Mouse (Mus musculus) splenic B cell, adult 2 months (primary cell): Measurements from ENCODE around the gene Med29.
"Not testable (repeated sequence)": the region's sequence is repeated elsewhere in the genome, so short reads cannot be mapped to it uniquely, and the experiment has no call there.

ENCODE experiments used
- DNase-seq: peaks from one replicate; pipeline ENCODE4 v3.0.0-alpha.2; 2011; ENCODE audit warnings: low read depth, low spot score
- H3K27me3 ChIP-seq: 2 replicates; pipeline ENCODE4 v1.6.1; 2012; ENCODE audit warnings: mild to moderate bottlenecking, low read length, moderate library complexity, mixed read lengths; ENCODE audit not compliant: control insufficient read depth, poor library complexity, insufficient read depth, severe bottlenecking
- H3K36me3 ChIP-seq: 2 replicates; pipeline ENCODE4 v1.6.1; 2012; ENCODE audit warnings: mild to moderate bottlenecking, low read length, moderate library complexity, mixed read lengths; ENCODE audit not compliant: control insufficient read depth, poor library complexity, insufficient read depth, severe bottlenecking

Med29 gene

DNA sequence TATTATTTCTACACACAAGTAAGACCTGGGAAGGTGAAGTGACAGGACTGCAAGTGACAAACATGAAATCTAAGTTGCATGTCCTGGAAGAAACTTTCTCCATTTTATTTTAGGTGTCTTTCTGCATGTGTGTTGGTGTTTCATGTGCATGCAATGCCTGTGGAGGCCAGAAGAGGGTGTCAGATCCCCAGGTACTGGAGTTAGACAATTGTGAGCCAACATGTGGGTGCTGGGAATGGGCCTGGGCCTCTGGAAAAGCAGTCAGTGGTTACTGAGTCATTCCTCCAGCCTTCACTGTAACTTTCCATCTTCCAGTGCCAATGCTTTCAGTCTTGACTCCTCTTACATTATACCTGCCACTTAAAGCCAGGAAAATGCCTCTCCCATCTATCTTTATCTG is 24.9 kb upstream of the Med29 start:
- H3K27me3 ChIP-seq, result no peaks in the 10 kb centered on the region
- H3K36me3 ChIP-seq, result peaks cover 13% of the 10 kb centered on the region
- DNase-seq, result no peak

DNA sequence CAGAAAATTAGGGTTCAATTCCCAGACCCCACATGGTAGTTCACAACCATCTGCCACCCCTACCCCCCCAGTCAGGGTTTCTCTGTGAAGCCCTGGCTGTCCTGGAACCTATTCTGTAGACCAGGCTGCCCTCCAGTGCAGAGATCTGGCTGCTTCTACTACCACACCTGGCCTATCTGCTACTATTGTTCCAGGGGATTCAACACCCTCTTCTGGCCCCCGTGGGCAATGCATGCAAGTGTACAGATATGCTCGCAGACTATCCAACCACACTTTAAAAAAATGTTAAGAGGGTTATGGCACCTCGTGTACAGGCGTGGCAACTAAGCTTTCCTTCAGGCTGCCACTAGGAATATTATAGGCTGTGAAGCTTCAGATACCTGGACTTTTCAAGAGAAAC is 20.3 kb upstream of the Med29 start:
- Histone ChIP-seq H3K27me3 (no peaks in the 10 kb centered on the region), H3K36me3 (peaks cover 3% of the 10 kb centered on the region)
- peak; percentile 56 for DNase-seq

DNA sequence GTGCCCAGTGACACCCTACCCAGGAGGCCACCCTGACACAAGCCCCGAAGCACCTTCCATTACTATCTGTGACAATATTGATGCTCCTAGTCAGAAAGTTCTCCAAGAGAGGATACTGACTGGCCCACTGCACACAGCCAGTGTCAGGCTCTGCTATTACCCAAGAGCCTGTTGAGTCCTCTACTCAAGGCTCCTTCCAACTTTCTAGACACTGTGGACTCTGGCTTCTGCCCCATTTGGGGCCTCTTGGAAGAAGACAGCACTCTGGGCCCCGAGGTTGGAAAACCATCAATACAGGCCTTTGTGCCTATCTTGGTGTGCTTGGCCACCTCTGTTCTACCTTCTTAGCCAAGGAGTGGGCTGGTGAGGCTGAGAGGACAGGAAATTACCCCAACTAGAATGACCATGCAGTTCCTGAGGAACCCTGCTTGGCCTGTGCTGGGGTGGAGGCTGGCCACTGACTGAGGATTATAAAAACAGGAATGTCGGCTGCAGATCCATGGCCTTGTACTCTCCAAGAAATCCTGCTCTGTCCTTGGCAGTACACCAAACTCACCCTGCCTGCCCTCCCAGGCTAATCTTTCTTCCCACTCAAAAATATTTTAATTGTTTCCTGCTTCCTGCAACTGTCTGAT is 18.4 kb upstream of the Med29 start:
- DNase-seq, result no peak
- H3K27me3 ChIP-seq, result no peaks in the 10 kb centered on the region
- peaks cover 7% of the 10 kb centered on the region for H3K36me3 ChIP-seq

DNA sequence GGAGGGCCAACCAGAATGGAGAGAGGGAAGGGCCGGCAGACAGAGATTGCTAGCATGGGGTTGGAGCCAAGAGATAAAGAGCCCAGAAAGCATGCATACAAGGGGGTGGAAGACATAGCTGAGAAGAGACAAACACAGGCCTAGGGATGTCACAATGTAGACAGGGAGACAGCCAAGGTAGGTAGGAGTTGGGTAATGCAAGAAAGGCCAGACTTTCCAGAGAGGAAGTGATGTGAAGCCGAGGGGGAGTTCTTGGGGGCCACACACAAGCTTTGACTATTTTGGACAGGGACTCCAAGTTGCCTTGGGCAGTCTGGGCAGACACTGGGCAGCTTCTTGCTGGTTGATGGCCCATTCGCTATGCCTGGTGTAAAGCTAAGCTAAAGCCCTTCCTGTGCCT is 9.4 kb upstream of the Med29 start:
- Histone ChIP-seq H3K36me3 (peaks cover 10% of the 10 kb centered on the region), H3K27me3 (no peaks in the 10 kb centered on the region)
- DNase-seq, result no peak

DNA sequence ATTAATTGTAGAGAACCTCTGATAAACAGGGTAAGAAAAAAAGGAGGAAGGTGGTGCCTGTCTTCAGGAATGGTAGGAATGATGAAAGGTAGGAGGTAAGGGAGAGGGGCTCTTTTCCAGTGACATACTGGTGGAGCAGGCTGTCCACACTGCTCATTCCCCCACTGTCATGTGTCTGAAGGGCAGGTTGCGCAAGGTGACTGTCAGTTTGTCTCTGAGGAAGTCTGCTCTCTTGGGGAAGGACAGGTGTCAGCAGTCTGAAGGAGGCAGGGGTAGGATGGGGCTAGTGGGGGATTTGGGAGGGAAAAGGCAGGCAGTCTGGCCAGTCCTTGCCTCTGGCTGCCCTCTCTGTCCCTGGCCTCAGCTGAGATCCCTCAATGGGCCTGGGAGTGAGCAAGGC is 8.5 kb upstream of the Med29 start:
- H3K27me3 ChIP-seq, result no peaks in the 10 kb centered on the region
- peaks cover 16% of the 10 kb centered on the region for H3K36me3 ChIP-seq
- DNase-seq, result no peak

DNA sequence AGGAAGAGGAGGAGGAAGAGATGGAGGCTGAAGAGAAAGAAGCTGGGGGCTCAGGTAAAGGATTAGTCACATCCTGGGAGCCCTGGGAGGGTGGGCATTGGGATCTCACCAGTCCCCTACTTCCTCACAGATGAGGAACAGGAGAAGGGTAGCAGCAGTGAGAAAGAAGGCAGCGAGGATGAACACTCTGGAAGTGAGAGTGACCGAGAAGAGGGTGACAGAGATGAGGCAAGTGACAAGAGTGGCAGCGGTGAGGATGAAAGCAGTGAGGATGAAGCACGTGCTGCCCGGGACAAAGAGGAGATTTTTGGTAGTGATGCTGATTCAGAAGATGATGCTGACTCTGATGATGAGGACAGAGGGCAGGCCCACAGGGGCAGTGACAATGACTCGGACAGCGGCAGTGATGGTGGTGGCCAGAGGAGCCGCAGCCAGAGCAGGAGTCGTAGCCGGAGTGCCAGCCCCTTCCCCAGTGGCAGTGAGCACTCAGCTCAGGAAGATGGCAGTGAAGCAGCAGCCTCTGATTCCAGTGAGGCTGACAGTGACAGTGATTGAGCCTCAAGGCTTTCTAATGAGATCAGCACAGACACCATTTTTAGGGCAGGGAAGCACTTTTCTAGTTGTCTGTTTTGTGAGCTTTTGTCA is 6.3 kb upstream of the Med29 start:
- no peak for DNase-seq
- Histone ChIP-seq H3K27me3 (no peaks in the 10 kb centered on the region), H3K36me3 (peaks cover 20% of the 10 kb centered on the region)

DNA sequence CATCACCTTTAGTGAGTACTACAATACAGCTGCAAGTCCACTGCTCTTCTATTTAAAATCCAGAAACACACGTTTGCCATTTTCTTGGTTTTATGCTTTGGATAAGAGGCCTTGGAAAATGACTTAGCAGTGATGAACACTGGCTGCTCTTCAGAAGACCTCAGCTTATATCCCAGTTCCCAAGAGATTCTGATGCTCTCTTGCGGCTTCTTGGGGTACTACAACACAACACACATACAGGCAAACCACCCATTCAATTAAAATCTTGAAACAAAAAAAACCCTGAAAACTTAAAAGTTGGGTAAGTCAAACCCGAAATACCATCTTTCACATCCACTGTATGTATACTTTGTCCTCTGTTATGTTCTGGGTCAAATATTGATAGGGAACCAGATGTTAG is 5.5 kb upstream of the Med29 start:
- DNase-seq, result peak; percentile 66
- Histone ChIP-seq H3K36me3 (peaks cover 18% of the 10 kb centered on the region), H3K27me3 (no peaks in the 10 kb centered on the region)

DNA sequence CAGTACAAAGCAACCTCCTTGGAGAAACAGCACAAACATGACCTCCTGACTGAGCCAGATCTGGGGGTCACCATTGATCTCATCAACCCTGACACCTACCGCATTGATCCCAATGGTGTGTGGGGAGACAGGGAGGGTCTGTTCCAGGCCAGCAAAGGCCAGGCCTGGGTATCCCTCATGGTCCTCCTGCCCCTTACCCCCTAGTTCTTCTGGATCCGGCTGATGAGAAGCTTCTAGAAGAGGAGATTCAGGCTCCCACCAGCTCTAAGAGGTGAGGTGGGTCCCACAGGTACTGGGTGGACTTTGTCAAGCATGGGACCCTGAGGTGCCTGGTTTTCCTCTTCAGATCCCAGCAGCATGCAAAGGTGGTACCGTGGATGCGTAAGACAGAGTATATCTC is 2.9 kb upstream of the Med29 start:
- no peaks in the 10 kb centered on the region for H3K27me3 ChIP-seq
- DNase-seq, result no peak
- peaks cover 15% of the 10 kb centered on the region for H3K36me3 ChIP-seq

DNA sequence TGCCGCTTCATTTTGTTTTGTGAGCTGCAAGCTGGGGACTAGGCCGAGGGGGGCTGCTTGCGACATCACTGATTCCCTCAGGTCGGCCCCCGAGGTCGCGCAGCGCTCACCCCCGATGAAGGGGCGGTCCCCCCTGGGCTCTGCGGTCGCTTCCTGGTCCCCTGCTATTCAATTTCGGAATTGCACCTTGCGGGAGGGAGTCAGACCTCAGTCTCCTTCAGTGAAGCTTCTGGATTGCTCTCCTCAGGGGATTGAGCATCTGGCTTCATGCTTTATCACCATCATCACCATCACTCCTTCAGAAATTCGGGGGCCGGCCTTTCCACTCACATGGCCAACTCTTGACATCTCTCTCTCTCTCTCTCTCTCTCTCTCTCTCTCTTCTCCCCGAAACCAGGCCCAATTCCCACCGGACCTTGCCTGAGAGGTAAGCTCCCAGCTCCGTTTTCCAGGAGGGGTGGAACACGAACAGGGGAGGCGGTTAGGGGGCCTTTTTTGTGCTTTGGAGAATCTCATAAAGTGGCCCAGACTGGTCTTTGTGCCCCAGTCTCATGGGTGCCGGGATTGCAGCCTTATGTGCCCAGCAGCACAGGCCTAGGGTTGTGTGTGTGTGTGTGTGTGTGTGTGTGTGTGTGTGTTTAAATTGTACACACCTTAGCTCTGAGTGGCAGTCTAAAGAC is 904 bp upstream of the Med29 start:
- Histone ChIP-seq H3K27me3 (no peaks in the 10 kb centered on the region), H3K36me3 (peaks cover 15% of the 10 kb centered on the region)
- no peak for DNase-seq

DNA sequence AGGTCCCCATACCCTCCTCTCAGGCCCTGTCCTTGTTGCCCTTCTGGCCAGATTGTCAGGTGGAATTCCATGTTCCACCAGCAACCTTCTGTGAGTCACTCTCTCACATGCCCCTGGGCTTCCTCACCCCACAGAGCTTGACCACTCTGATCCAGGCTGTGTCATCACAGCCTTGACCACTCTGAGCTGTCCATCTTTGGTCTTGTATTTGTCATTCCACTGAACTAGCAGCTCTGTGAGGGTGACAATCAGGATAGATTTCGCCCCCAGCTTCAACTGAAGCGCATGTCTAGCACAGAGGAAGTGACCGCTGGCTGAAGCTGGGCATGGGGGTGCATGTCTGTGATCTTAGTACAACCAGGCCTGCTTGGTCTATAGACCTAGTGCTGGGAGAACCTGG is 2.2 kb downstream of the Med29 start:
- no peaks in the 10 kb centered on the region for H3K27me3 ChIP-seq
- no peak for DNase-seq
- H3K36me3 ChIP-seq, result peaks cover 3% of the 10 kb centered on the region; the same call in 1 of the 2 replicates

DNA sequence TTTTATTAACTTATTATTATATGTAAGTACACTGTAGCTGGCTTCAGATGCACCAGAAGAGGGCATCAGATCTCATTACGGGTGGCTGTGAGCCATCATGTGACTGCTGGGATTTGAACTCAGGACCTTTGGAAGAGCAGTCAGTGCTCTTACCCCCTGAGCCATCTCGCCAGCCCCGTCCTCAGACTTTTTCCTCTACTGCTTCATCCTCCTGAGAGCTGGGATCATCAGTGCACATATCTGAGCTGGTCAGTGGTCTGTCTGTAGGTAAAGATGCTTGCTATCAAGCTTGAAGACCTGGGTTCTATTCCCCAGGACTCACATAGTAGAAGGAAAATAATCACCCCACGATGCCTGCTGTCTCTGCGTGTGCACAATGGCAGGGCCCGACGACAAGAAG is 5.1 kb downstream of the Med29 start:
- not testable (repeated sequence) for H3K36me3 ChIP-seq, DNase-seq, H3K27me3 ChIP-seq

DNA sequence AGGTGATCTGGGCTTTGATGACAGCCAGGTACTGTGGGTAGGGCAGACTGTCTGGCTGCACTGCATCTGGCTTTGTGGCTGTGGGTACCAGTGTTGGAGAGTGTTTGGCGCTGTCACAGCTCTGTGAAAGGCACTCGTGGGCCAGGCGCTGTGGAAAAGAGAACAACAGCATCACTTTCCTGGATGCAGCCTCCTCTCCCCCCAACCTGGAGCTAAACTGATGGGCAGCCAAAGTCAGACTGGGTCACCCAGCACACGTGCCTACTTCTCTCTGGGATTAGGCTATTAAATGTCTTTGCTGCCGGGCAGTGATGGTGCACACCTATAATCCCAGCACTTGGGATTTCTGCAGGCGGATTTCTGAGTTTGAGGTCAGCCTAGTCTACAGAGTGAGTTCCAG is 5.6 kb downstream of the Med29 start:
- DNase-seq, result peak; percentile 15
- not testable (repeated sequence) for H3K36me3 ChIP-seq

DNA sequence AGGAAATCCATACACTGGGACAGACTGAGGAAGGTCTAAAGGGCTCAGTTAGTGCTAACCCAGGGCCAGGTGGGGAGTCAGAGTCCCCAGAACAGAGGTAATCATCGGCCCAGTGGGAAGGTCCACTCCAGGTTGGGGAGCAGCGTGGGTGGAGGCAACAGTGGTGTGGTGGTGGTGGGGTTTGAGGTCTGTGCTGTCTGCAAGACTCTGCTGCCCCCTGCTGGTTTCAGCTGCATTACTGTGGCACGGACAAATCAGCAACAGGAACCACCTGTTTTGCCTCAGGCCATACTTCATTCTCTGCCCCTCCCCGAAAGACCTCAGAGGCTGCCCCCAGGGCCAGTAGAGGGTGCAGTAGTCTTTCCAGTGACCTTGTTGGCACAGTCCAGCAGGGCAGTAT is 6.0 kb downstream of the Med29 start:
- Histone ChIP-seq H3K27me3 (no peaks in the 10 kb centered on the region), H3K36me3 (peaks cover 3% of the 10 kb centered on the region; the same call in 1 of the 2 replicates)
- peak; percentile 97 for DNase-seq

More for the DNA sequence above, 5.6 kb downstream of the Med29 start:
- not testable (repeated sequence) for H3K27me3 ChIP-seq

DNA sequence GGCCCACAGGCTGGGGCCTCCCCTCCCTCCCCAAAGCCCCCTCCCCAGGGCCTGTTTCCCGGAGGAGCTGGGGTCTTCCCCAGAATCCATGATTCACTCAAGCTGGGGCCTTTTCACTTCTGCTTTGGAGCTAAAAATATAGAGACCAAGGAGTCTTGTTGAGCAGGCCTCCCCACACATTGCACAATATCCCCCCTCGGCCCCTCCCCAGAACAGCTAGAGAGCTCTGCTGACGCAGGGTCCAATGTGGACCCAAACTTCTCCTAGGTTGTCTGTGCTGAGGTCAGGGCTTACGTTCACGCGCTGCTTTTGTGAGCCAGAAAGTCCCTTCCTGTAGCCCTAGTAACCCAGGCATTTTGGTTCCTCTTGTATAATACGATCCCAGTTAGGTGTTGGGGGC is 6.5 kb downstream of the Med29 start:
- H3K36me3 ChIP-seq, result peaks cover 3% of the 10 kb centered on the region; the same call in 1 of the 2 replicates
- no peaks in the 10 kb centered on the region for H3K27me3 ChIP-seq
- peak; percentile 74 for DNase-seq

DNA sequence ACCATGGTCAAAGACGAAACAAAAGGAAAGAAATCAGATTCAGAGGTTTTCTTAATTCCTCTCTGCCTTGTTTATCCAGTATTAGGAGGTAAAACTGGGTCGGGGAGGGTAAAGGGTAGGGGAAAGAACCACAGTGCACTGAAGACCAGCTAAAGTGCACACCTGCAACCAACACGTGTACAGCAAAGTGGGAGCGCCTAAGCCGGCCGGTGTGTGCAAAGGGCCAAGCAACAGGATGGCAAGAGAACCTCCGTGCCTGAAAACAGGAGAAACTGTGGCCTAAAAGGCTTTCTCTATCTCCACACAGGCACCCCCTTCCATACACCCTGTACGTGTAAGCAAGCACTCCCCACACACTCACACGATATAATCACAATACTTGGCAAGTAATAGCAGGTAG is 7.3 kb downstream of the Med29 start:
- no peaks in the 10 kb centered on the region for H3K27me3 ChIP-seq
- H3K36me3 ChIP-seq, result peaks cover 3% of the 10 kb centered on the region; the same call in 1 of the 2 replicates
- DNase-seq, result no peak
